Mouse (Mus musculus) midbrain, postnatal 0 days (tissue): Measurements from ENCODE around the gene Smad3. TPM values are rescaled to one million over a fixed set of nuclear protein-coding genes. Genes with fewer than 3 reads are reported as not detected.

Experiments used
- ATAC-seq: fragments of 200-750 bp; cut with Nextera tagmentation; 2 replicates; pipeline ENCODE4 v1.8.0; 2017; ENCODE audit warnings: moderate number of reproducible peaks, mild to moderate bottlenecking, moderate TSS enrichment, moderate library complexity; ENCODE audit not compliant: low FRiP score
- DNase-seq: peaks from one replicate; pipeline ENCODE4 v3.0.0-alpha.2; 2015; ENCODE audit warnings: low spot score
- H3K27ac ChIP-seq: fragments of 300-500 bp; sonication (generic); 2 replicates; pipeline ENCODE4 v1.5.1; 2014; ENCODE audit warnings: low read depth, mild to moderate bottlenecking, low read length, mixed read lengths
- H3K27me3 ChIP-seq: fragments of 300-500 bp; sonication (generic); 2 replicates; pipeline ENCODE4 v1.6.1; 2014; ENCODE audit warnings: low read length, control low read depth, mixed read lengths; ENCODE audit not compliant: insufficient read depth
- H3K36me3 ChIP-seq: fragments of 300-500 bp; sonication (generic); 2 replicates; pipeline ENCODE4 v1.6.1; 2014; ENCODE audit warnings: low read length, control low read depth, mixed read lengths; ENCODE audit not compliant: insufficient read depth
- H3K4me1 ChIP-seq: fragments of 300-500 bp; sonication (generic); 2 replicates; pipeline ENCODE4 v1.6.1; 2014; ENCODE audit warnings: mild to moderate bottlenecking, control low read depth, antibody characterized with exemption, low read length, mixed read lengths; ENCODE audit not compliant: insufficient read depth
- H3K4me2 ChIP-seq: fragments of 300-500 bp; sonication (generic); 2 replicates; pipeline ENCODE4 v1.6.1; 2014; ENCODE audit warnings: low read depth, mild to moderate bottlenecking, low read length, mixed read lengths; ENCODE audit not compliant: poor library complexity, severe bottlenecking
- H3K4me3 ChIP-seq: fragments of 300-500 bp; sonication (generic); 2 replicates; pipeline ENCODE4 v1.5.1; 2014; ENCODE audit warnings: low read depth, mild to moderate bottlenecking, low read length, moderate library complexity
- H3K9ac ChIP-seq: fragments of 300-500 bp; sonication (generic); replicated peaks from 2 replicates; pipeline ENCODE4 v1.6.1; 2014; ENCODE audit warnings: mild to moderate bottlenecking, low read length, moderate library complexity, mixed read lengths; ENCODE audit not compliant: poor library complexity, severe bottlenecking
- H3K9me3 ChIP-seq: fragments of 300-500 bp; sonication (generic); 2 replicates; pipeline ENCODE4 v1.6.1; 2016; ENCODE audit warnings: low read length, control low read depth
- CTCF ChIP-seq: IDR thresholded peaks from 2 replicates; pipeline ENCODE4 v1.5.1; 2016; ENCODE audit warnings: antibody characterized with exemption, mild to moderate bottlenecking
- WGBS: fragments of 180-500 bp; shearing (Covaris S2); extraction: QIAGEN DNeasy Blood & Tissue Kit; methylation state at CpG from one replicate; pipeline ENCODE4 v1.1.7; 2014; 5-methylcytosine and 5-hydroxymethylcytosine counted together
- polyA plus RNA-seq: library from polyadenylated mRNA; unstranded; fragments of >200 nt; fragmentation: Nextera tagmentation; extraction: Ambion mirVana; gene quantifications from 2 replicates; pipeline ENCODE4 v1.2.1, GENCODE M21; 2015
- total RNA-seq: library from RNA; depleted of rRNA; stranded (reverse); fragments of >200 nt; gene quantifications from 2 replicates; pipeline ENCODE4 v1.2.3, GENCODE M21; 2014

Smad3 gene
- total and polyA plus RNA-seq, 2 experiments from 2014 or later = 4.0 to 20.6 TPM

- Histone ChIP-seq H3K27ac (no peak overlapping the region), H3K4me1 (no peaks in the 10 kb centered on the region; the same call in 1 of the 2 replicates), H3K36me3 (no peaks in the 10 kb centered on the region), H3K4me3 (no peak overlapping the region), H3K4me2 (no peak overlapping the region), H3K9ac (no peak overlapping the region), H3K9me3 (no peaks in the 10 kb centered on the region), H3K27me3 (no peaks in the 10 kb centered on the region)
- no peak for ATAC-seq
- DNase-seq = no peak
- WGBS = 42% methylated on average over 5 of the region's 5 CpGs
- TF ChIP-seq CTCF = no peak
These were observed 60.2 kb downstream of the Smad3 start for GRCm38 (mm10) chr9:63697606-63698005.

GRCm38 (mm10) chr9:63696463-63697105 is 61.2 kb downstream of the Smad3 start:
- no peak for TF ChIP-seq CTCF
- 32% methylated on average over 10 of the region's 10 CpGs for WGBS
- no peak overlapping the region for H3K27ac ChIP-seq

GRCm38 (mm10) chr9:63691960-63692359 is 65.8 kb downstream of the Smad3 start:
- ATAC-seq (no peak), DNase-seq (no peak)
- Histone ChIP-seq H3K36me3 (no peaks in the 10 kb centered on the region), H3K4me1 (no peaks in the 10 kb centered on the region), H3K4me2 (no peak overlapping the region), H3K9ac (no peak overlapping the region), H3K9me3 (no peaks in the 10 kb centered on the region), H3K27ac (no peak overlapping the region), H3K27me3 (no peaks in the 10 kb centered on the region), H3K4me3 (no peak overlapping the region)
- WGBS = 83% methylated on average over 2 of the region's 2 CpGs
- TF ChIP-seq CTCF = no peak

More at GRCm38 (mm10) chr9:63696463-63697105, 61.2 kb downstream of the Smad3 start:
- Histone ChIP-seq H3K27me3 (no peaks in the 10 kb centered on the region), H3K9me3 (no peaks in the 10 kb centered on the region), H3K4me3 (no peak overlapping the region), H3K4me2 (no peak overlapping the region), H3K4me1 (no peaks in the 10 kb centered on the region; the same call in 1 of the 2 replicates), H3K9ac (no peak overlapping the region), H3K36me3 (no peaks in the 10 kb centered on the region)
- no peak for DNase-seq
- no peak for ATAC-seq

- no peak for TF ChIP-seq CTCF
- DNase-seq (no peak), ATAC-seq (no peak)
- Histone ChIP-seq H3K27me3 (no peaks in the 10 kb centered on the region), H3K36me3 (no peaks in the 10 kb centered on the region), H3K4me3 (no peak overlapping the region), H3K4me2 (no peak overlapping the region), H3K27ac (no peak overlapping the region), H3K9me3 (no peaks in the 10 kb centered on the region), H3K9ac (no peak overlapping the region), H3K4me1 (no peaks in the 10 kb centered on the region)
- WGBS = 92% methylated on average over 1 of the region's 1 CpGs
These were observed 67.3 kb downstream of the Smad3 start for GRCm38 (mm10) chr9:63690511-63690910.

GRCm38 (mm10) chr9:63687413-63688015 is 70.3 kb downstream of the Smad3 start:
- no peak for DNase-seq
- no peaks in the 10 kb centered on the region for H3K4me1 ChIP-seq
- no peaks in the 10 kb centered on the region for H3K9me3 ChIP-seq
- H3K4me2 ChIP-seq = no peak overlapping the region
- no peaks in the 10 kb centered on the region for H3K27me3 ChIP-seq
- ATAC-seq = no peak
- no peaks in the 10 kb centered on the region for H3K36me3 ChIP-seq
- no peak overlapping the region for H3K27ac ChIP-seq
- WGBS = 67% methylated on average over 7 of the region's 7 CpGs
- no peak overlapping the region for H3K9ac ChIP-seq
- H3K4me3 ChIP-seq = no peak overlapping the region
- TF ChIP-seq CTCF = no peak

- DNase-seq (no peak), ATAC-seq (no peak)
- Histone ChIP-seq H3K27ac (no peak overlapping the region), H3K36me3 (no peaks in the 10 kb centered on the region), H3K9me3 (no peaks in the 10 kb centered on the region), H3K4me2 (no peak overlapping the region), H3K4me3 (no peak overlapping the region), H3K4me1 (no peaks in the 10 kb centered on the region), H3K27me3 (no peaks in the 10 kb centered on the region), H3K9ac (no peak overlapping the region)
- WGBS = 42% methylated on average over 5 of the region's 5 CpGs
- TF ChIP-seq CTCF = no peak
These were observed 72.4 kb downstream of the Smad3 start for GRCm38 (mm10) chr9:63685352-63685751.
